Mouse (Mus musculus) cortical plate, adult 2 months (tissue): ENCODE results near the gene Arf1.

Experiments
- CTCF ChIP-seq: fragments of 200-500 bp; IDR thresholded peaks from 2 replicates; pipeline ENCODE4 v1.5.1; 2011; ENCODE audit warnings: mild to moderate bottlenecking, control low read depth, low read length; ENCODE audit not compliant: insufficient read depth; ENCODE audit errors: extremely low read depth
- POLR2A ChIP-seq: fragments of 200-500 bp; IDR thresholded peaks from 2 replicates; pipeline ENCODE4 v1.6.1; 2011; ENCODE audit warnings: mild to moderate bottlenecking, low read length, control low read depth; ENCODE audit not compliant: insufficient read depth; ENCODE audit errors: extremely low read depth

- TF ChIP-seq CTCF (no peak), POLR2A (0 out of 2 replicates have a peak, but pooled peaks have one; percentile 6)
These were observed 18.5 kb downstream of the Arf1 start for GRCm38 (mm10) chr11:59209580-59209979.
